Mouse (Mus musculus) natural killer cell, adult 2 months (primary cell): Measurements from ENCODE around the gene Flna.
"Not testable (repeated sequence)": the region's sequence is repeated elsewhere in the genome, so short reads cannot be mapped to it uniquely, and the experiment has no call there.

Source experiments
- DNase-seq, 2 experiments: peaks; one replicate each; pipeline ENCODE4 v3.0.0; 2022; ENCODE audit warnings: low spot score in 2 of 2

The Flna gene

GRCm38 (mm10) chrX:74246213-74246681 is 3.4 kb downstream of the Flna start:
- DNase-seq: peak; percentile 76 to 84

GRCm38 (mm10) chrX:74245687-74246086 is 3.9 kb downstream of the Flna start:
- peak; percentile 62 to 69 for DNase-seq

GRCm38 (mm10) chrX:74245107-74245506 is 4.5 kb downstream of the Flna start:
- no peak for DNase-seq

- DNase-seq: peak; percentile 50 to 58
Observed at GRCm38 (mm10) chrX:74244614-74245083, 5.0 kb downstream of the Flna start.

GRCm38 (mm10) chrX:74243807-74244206 is 5.8 kb downstream of the Flna start:
- DNase-seq: peak; percentile 81 to 83

- no peak for DNase-seq
Observed at GRCm38 (mm10) chrX:74243396-74243795, 6.2 kb downstream of the Flna start.

- no peak for DNase-seq
Observed at GRCm38 (mm10) chrX:74240332-74240731, 9.3 kb downstream of the Flna start.

GRCm38 (mm10) chrX:74233196-74233595 is 16.4 kb downstream of the Flna start:
- DNase-seq: no peak

GRCm38 (mm10) chrX:74230038-74230437 is 19.6 kb downstream of the Flna start:
- DNase-seq: no peak

- DNase-seq: not testable (repeated sequence)
Observed at GRCm38 (mm10) chrX:74220099-74220498, 29.5 kb downstream of the Flna start.

GRCm38 (mm10) chrX:74219449-74219848 is 30.2 kb downstream of the Flna start:
- DNase-seq: no peak

GRCm38 (mm10) chrX:74218496-74218895 is 31.1 kb downstream of the Flna start:
- no peak for DNase-seq

- DNase-seq: no peak
Observed at GRCm38 (mm10) chrX:74203556-74203955, 46.1 kb downstream of the Flna start.

- DNase-seq: no peak
Observed at GRCm38 (mm10) chrX:74176959-74177358, 72.7 kb downstream of the Flna start, which contains the start of gene Tktl1. Gene Tktl1, plus strand, starts transcription at chrX:74177259.
